Mouse (Mus musculus) limb, embryonic 12.5 days (tissue): ENCODE data around the gene Gm8122. TPM values are rescaled to one million over a fixed set of nuclear protein-coding genes. Genes with fewer than 3 reads are reported as not detected.
"Not testable (repeated sequence)": the region's sequence is repeated elsewhere in the genome, so short reads cannot be mapped to it uniquely, and the experiment has no call there.

ENCODE experiments used
- ATAC-seq: fragments of 200-750 bp; cut with Nextera tagmentation; 2 replicates; pipeline ENCODE4 v1.8.0; 2017; ENCODE audit warnings: low read depth, moderate TSS enrichment; ENCODE audit not compliant: insufficient number of reproducible peaks, insufficient read depth, low FRiP score, low TSS enrichment
- H3K27ac ChIP-seq: fragments of 300-500 bp; sonication (generic); 2 replicates; pipeline ENCODE4 v1.5.1; 2016; ENCODE audit warnings: mild to moderate bottlenecking, moderate library complexity
- H3K27me3 ChIP-seq: fragments of 300-500 bp; sonication (generic); 2 replicates; pipeline ENCODE4 v1.6.1; 2016; ENCODE audit warnings: mild to moderate bottlenecking, moderate library complexity
- H3K36me3 ChIP-seq: fragments of 300-500 bp; sonication (generic); 2 replicates; pipeline ENCODE4 v1.6.1; 2016; ENCODE audit warnings: mild to moderate bottlenecking, moderate library complexity
- H3K4me1 ChIP-seq: fragments of 300-500 bp; sonication (generic); replicated peaks from 2 replicates; pipeline ENCODE4 v1.6.1; 2016
- H3K4me2 ChIP-seq: fragments of 300-500 bp; sonication (generic); 2 replicates; pipeline ENCODE4 v1.6.1; 2016; ENCODE audit warnings: mild to moderate bottlenecking, moderate library complexity
- H3K4me3 ChIP-seq: fragments of 300-500 bp; sonication (generic); replicated peaks from 2 replicates; pipeline ENCODE4 v1.5.1; 2016; ENCODE audit warnings: mild to moderate bottlenecking
- H3K9ac ChIP-seq: fragments of 300-500 bp; sonication (generic); replicated peaks from 2 replicates; pipeline ENCODE4 v1.6.1; 2016; ENCODE audit warnings: mild to moderate bottlenecking, moderate library complexity
- H3K9me3 ChIP-seq: fragments of 300-500 bp; sonication (generic); 2 replicates; pipeline ENCODE4 v1.6.1; 2016; ENCODE audit warnings: mild to moderate bottlenecking, moderate library complexity
- WGBS: fragments of 180-500 bp; shearing (Covaris S2); methylation state at CpG from one replicate; pipeline ENCODE4 v1.1.7; 2016; 5-methylcytosine and 5-hydroxymethylcytosine counted together
- polyA plus RNA-seq: library from polyadenylated mRNA; unstranded; fragments of >200 nt; fragmentation: Nextera tagmentation; extraction: Ambion mirVana; gene quantifications from 2 replicates; pipeline ENCODE4 v1.2.1, GENCODE M21; 2016

Gene Gm8122
- polyA plus RNA-seq = not detected in 2 replicates

DNA sequence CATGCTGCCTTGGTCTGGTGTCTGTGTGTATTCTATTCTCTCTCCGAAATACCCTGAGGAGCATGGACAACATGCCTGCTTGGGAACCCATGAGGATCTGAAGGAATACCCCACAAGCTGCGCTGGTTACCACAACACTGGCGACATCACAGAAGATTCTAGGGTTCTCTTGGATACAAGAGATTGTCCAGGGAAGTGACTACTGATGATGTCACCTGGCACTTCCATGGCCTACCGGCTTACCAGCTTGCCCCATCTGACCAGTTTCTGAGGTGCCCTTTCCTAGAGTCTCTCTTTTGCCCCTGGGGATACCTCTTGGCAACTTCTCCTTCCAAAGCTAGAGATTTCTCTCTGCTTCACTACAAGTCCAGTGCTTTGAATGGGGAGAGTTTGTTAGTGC, at the start of gene Gm8122:
Gm8122 (minus strand) TSS at position 101 of the 400 bp plus-strand sequence.
- H3K4me3 ChIP-seq, H3K9ac ChIP-seq, H3K9me3 ChIP-seq, ATAC-seq, H3K27ac ChIP-seq, H3K4me1 ChIP-seq, H3K27me3 ChIP-seq, H3K4me2 ChIP-seq, H3K36me3 ChIP-seq: not testable (repeated sequence)
- WGBS = 95% methylated on average over 4 of the region's 4 CpGs

DNA sequence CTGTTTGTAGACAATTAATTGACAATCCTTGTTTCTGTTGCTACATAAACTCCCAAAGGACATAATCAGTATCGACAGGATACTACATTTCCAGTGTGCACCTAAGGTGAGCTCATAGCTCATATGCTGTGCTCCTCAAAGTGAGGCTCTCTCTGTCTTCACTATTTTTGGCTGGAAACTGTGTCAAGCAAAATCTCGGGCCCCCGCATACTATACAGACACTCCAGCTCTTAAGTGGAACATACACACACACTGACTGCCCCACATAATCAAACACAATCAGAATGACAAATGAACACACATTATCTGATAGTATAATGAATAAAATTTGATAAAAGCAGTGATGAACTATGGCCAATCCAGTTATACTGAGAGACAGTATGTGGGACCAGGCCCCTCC, 43.6 kb upstream of the Gm8122 start:
- H3K27ac ChIP-seq, H3K4me2 ChIP-seq, ATAC-seq, H3K36me3 ChIP-seq, H3K9me3 ChIP-seq, H3K27me3 ChIP-seq, H3K4me1 ChIP-seq, H3K4me3 ChIP-seq, H3K9ac ChIP-seq: not testable (repeated sequence)
- 88% methylated on average over 3 of the region's 3 CpGs for WGBS

- H3K4me2 ChIP-seq, H3K9me3 ChIP-seq, H3K36me3 ChIP-seq, ATAC-seq, H3K4me3 ChIP-seq, H3K9ac ChIP-seq, H3K27ac ChIP-seq, H3K27me3 ChIP-seq, H3K4me1 ChIP-seq: not testable (repeated sequence)
- 74% methylated on average over 4 of the region's 4 CpGs for WGBS
Measured at GRCm38 (mm10) chr14:43278146-43278545, 43.0 kb upstream of the Gm8122 start.

GRCm38 (mm10) chr14:43277468-43277867, 42.4 kb upstream of the Gm8122 start:
- not testable (repeated sequence) for ATAC-seq

GRCm38 (mm10) chr14:43275752-43276151, 40.6 kb upstream of the Gm8122 start:
- H3K4me2 ChIP-seq, H3K4me3 ChIP-seq, H3K27me3 ChIP-seq, H3K9me3 ChIP-seq, H3K9ac ChIP-seq, H3K27ac ChIP-seq, ATAC-seq, H3K4me1 ChIP-seq, H3K36me3 ChIP-seq: not testable (repeated sequence)
- WGBS = 74% methylated on average over 1 of the region's 1 CpGs

More at GRCm38 (mm10) chr14:43277468-43277867, 42.4 kb upstream of the Gm8122 start:
- not testable (repeated sequence) for H3K27ac ChIP-seq, H3K4me3 ChIP-seq, H3K4me1 ChIP-seq, H3K9ac ChIP-seq, H3K4me2 ChIP-seq, H3K9me3 ChIP-seq, H3K36me3 ChIP-seq, H3K27me3 ChIP-seq
- WGBS = 67% methylated on average over 2 of the region's 2 CpGs

DNA sequence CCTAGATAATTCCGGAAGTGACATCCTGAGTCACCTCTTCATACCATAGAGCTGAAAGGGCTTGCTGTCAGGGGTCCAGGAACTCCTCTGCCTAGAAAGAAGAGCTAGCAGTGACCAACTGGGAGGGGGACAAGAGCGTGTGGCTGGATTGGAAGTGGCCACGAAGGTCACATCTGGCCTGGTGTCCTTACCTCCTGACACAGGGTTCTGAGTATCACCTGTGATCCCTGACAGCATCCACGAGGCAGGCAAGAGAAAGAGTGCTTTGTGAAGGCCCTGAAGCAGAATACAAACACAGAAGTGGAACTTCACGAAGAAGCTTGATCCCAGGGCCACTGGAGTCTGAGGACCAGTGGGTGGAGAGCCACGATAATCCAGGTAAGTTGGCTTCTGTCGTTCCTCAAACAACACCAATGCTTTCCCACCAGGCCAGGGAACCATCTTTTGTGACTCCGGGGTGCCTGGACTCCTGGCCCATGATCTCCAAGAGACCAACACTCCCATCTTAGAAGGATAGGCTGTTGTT, 39.9 kb upstream of the Gm8122 start, which contains the start of gene Gm9732:
Gm9732 (plus strand) TSS at position 51 of the 526 bp plus-strand sequence.
- H3K9ac ChIP-seq, H3K9me3 ChIP-seq, H3K4me1 ChIP-seq, ATAC-seq, H3K4me3 ChIP-seq, H3K4me2 ChIP-seq, H3K27ac ChIP-seq, H3K27me3 ChIP-seq, H3K36me3 ChIP-seq: not testable (repeated sequence)
- WGBS = 83% methylated on average over 8 of the region's 8 CpGs

DNA sequence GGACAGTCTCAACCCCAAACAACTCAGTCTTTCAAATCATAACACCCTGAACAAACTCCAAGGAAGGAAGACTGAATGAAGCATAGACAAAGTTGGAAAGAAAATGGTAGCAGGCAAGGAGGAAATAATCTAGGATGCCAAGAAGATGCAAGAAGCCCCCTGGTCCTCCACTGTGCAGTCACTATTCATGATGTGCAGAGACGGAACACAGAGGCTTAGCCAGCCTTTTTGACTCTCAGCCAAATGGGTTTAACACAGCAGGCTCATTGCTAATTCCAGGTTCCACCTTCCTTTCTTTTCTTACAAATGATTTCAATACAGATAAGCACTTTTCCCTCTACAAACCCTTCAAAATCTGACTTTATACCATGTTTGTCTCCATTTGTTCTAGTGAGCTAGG, 38.1 kb upstream of the Gm8122 start:
- not testable (repeated sequence) for H3K4me1 ChIP-seq, H3K36me3 ChIP-seq, H3K27ac ChIP-seq, H3K27me3 ChIP-seq, H3K9ac ChIP-seq, H3K4me2 ChIP-seq, H3K4me3 ChIP-seq, H3K9me3 ChIP-seq, ATAC-seq
- 91% methylated on average over 1 of the region's 1 CpGs for WGBS

DNA sequence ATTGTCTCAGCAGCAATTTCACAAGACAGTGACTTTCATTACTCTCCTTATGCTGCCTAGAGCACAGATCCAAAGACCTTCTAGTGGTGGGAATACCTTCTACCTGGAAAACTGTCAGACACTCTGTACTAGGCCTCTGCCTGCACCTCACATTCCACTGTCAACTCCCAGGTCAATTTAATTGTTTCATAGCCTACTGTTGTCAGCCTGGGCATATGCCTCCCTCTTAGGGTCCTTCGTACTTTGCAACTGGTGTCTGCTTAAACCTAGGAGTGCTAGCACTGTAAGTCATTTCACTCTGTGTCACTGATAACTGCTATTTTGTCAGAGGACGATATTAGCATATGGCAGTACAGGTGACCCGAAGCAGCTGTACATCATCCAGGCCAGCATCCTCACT, 34.1 kb upstream of the Gm8122 start:
- ATAC-seq, H3K4me2 ChIP-seq, H3K36me3 ChIP-seq, H3K4me3 ChIP-seq, H3K4me1 ChIP-seq, H3K27ac ChIP-seq, H3K9me3 ChIP-seq, H3K9ac ChIP-seq, H3K27me3 ChIP-seq: not testable (repeated sequence)
- 87% methylated on average over 3 of the region's 3 CpGs for WGBS

- not testable (repeated sequence) for H3K9me3 ChIP-seq, H3K4me1 ChIP-seq, ATAC-seq, H3K36me3 ChIP-seq, H3K4me2 ChIP-seq, H3K27ac ChIP-seq, H3K4me3 ChIP-seq, H3K9ac ChIP-seq, H3K27me3 ChIP-seq
- WGBS = 51% methylated on average over 2 of the region's 2 CpGs
Measured at GRCm38 (mm10) chr14:43268521-43269084, 33.5 kb upstream of the Gm8122 start.

- WGBS = 92% methylated on average over 3 of the region's 3 CpGs
- not testable (repeated sequence) for H3K27me3 ChIP-seq, H3K4me2 ChIP-seq, ATAC-seq, H3K4me3 ChIP-seq, H3K9me3 ChIP-seq, H3K27ac ChIP-seq, H3K36me3 ChIP-seq, H3K9ac ChIP-seq, H3K4me1 ChIP-seq
Measured at GRCm38 (mm10) chr14:43263421-43263820, 28.3 kb upstream of the Gm8122 start.

- H3K27me3 ChIP-seq, H3K4me2 ChIP-seq, H3K36me3 ChIP-seq, H3K4me1 ChIP-seq, H3K9me3 ChIP-seq, H3K4me3 ChIP-seq, ATAC-seq, H3K27ac ChIP-seq, H3K9ac ChIP-seq: not testable (repeated sequence)
- 96% methylated on average over 3 of the region's 4 CpGs for WGBS
Measured at GRCm38 (mm10) chr14:43258349-43258748, 23.2 kb upstream of the Gm8122 start, which contains the start of gene Gm8126. Gene Gm8126, plus strand, starts transcription at chr14:43258649.

- ATAC-seq, H3K9me3 ChIP-seq, H3K36me3 ChIP-seq, H3K4me3 ChIP-seq, H3K27me3 ChIP-seq, H3K27ac ChIP-seq, H3K9ac ChIP-seq, H3K4me1 ChIP-seq, H3K4me2 ChIP-seq: not testable (repeated sequence)
- 84% methylated on average over 1 of the region's 1 CpGs for WGBS
Measured at GRCm38 (mm10) chr14:43256511-43256910, 21.4 kb upstream of the Gm8122 start.
